Mouse (Mus musculus) v-Abl transformed pro-B cells (cell line): ENCODE measurements around the gene Ttll7.

ENCODE experiments used
- in situ Hi-C, 2 experiments: fragments of 400-800 bp; cut with MboI; formaldehyde crosslinking; loops; one replicate each; pipeline ENCODE4 v1.15.1; 2025; ENCODE audit not compliant: unreplicated experiment in 2 of 2

The Ttll7 gene

GRCm38 (mm10) chr3:146905606-146906005 is 53.4 kb downstream of the Ttll7 start:
- in situ Hi-C loops, result loop anchor here in 1 of 2 experiments (10.0 kb wide), 1 partner anchor 111 kb away; no protein-coding TSS in a partner anchor

GRCm38 (mm10) chr3:146908922-146909321 is 56.8 kb downstream of the Ttll7 start:
- in situ Hi-C loops, result loop anchor here in 1 of 2 experiments (10.0 kb wide), 1 partner anchor 114 kb away; no protein-coding TSS in a partner anchor

GRCm38 (mm10) chr3:146913107-146913506 is 60.9 kb downstream of the Ttll7 start:
- in situ Hi-C loops, result loop anchor here (5.0 to 10.0 kb wide), 3 partner anchors 121 to 728 kb away; no protein-coding TSS in a partner anchor

- in situ Hi-C loops, result loop anchor here (5.0 to 10.0 kb wide), 4 partner anchors 122 to 730 kb away; no protein-coding TSS in a partner anchor
Observed at GRCm38 (mm10) chr3:146914798-146915197, 62.6 kb downstream of the Ttll7 start.

- in situ Hi-C loops, result loop anchor here (5.0 to 10.0 kb wide), 2 partner anchors 571 to 733 kb away; no protein-coding TSS in a partner anchor
Observed at GRCm38 (mm10) chr3:146917891-146918290, 65.7 kb downstream of the Ttll7 start.

- in situ Hi-C loops, result loop anchor here (5.0 to 10.0 kb wide), 2 partner anchors 571 to 734 kb away; no protein-coding TSS in a partner anchor
Observed at GRCm38 (mm10) chr3:146918323-146918722, 66.2 kb downstream of the Ttll7 start.

GRCm38 (mm10) chr3:146927311-146928015 is 75.3 kb downstream of the Ttll7 start:
- in situ Hi-C loops, result loop anchor here (25.0 kb wide), 2 partner anchors 740 to 1015 kb away; partner anchors contain the start of gene Bcl10 (in 1 of the 2)

GRCm38 (mm10) chr3:146928141-146928540 is 76.0 kb downstream of the Ttll7 start:
- in situ Hi-C loops, result loop anchor here (25.0 kb wide), 2 partner anchors 741 to 1016 kb away; partner anchors contain the start of gene Bcl10 (in 1 of the 2)

- in situ Hi-C loops, result loop anchor here (25.0 kb wide), 2 partner anchors 742 to 1017 kb away; partner anchors contain the start of gene Bcl10 (in 1 of the 2)
Observed at GRCm38 (mm10) chr3:146929011-146929410, 76.8 kb downstream of the Ttll7 start.

- in situ Hi-C loops, result loop anchor here (25.0 kb wide), 2 partner anchors 744 to 1019 kb away; partner anchors contain the start of gene Bcl10 (in 1 of the 2)
Observed at GRCm38 (mm10) chr3:146931190-146931589, 79.0 kb downstream of the Ttll7 start.

- in situ Hi-C loops, result loop anchor here (25.0 kb wide), 2 partner anchors 745 to 1020 kb away; partner anchors contain the start of gene Bcl10 (in 1 of the 2)
Observed at GRCm38 (mm10) chr3:146932506-146932905, 80.3 kb downstream of the Ttll7 start.

- in situ Hi-C loops, result loop anchor here (25.0 kb wide), 2 partner anchors 750 to 1025 kb away; partner anchors contain the start of gene Bcl10 (in 1 of the 2)
Observed at GRCm38 (mm10) chr3:146936888-146937287, 84.7 kb downstream of the Ttll7 start.

- in situ Hi-C loops, result loop anchor here (10.0 to 25.0 kb wide), 4 partner anchors 595 to 1027 kb away; partner anchors contain the start of gene Bcl10 (in 1 of the 2)
Observed at GRCm38 (mm10) chr3:146939391-146940250, 87.5 kb downstream of the Ttll7 start.

- in situ Hi-C loops, result loop anchor here (10.0 to 25.0 kb wide), 4 partner anchors 598 to 1031 kb away; partner anchors contain the start of gene Bcl10 (in 1 of the 2)
Observed at GRCm38 (mm10) chr3:146943101-146943500, 90.9 kb downstream of the Ttll7 start.

GRCm38 (mm10) chr3:146945342-146945741 is 93.2 kb downstream of the Ttll7 start:
- in situ Hi-C loops, result loop anchor here (10.0 to 25.0 kb wide), 4 partner anchors 601 to 1033 kb away; partner anchors contain the start of gene Bcl10 (in 1 of the 2)

- in situ Hi-C loops, result loop anchor here (10.0 to 25.0 kb wide), 4 partner anchors 601 to 1034 kb away; partner anchors contain the start of gene Bcl10 (in 1 of the 2)
Observed at GRCm38 (mm10) chr3:146945887-146946286, 93.7 kb downstream of the Ttll7 start.

GRCm38 (mm10) chr3:146946641-146947040 is 94.5 kb downstream of the Ttll7 start:
- in situ Hi-C loops, result loop anchor here (10.0 to 25.0 kb wide), 4 partner anchors 602 to 1034 kb away; partner anchors contain the start of gene Bcl10 (in 1 of the 2)

- in situ Hi-C loops, result no loop called here
Observed at GRCm38 (mm10) chr3:146956792-146957191, 104.6 kb downstream of the Ttll7 start.

- in situ Hi-C loops, result no loop called here
Observed at GRCm38 (mm10) chr3:146962838-146963237, 110.7 kb downstream of the Ttll7 start.

- in situ Hi-C loops, result no loop called here
Observed at GRCm38 (mm10) chr3:146964384-146964783, 112.2 kb downstream of the Ttll7 start.
